Mouse (Mus musculus): ENCODE measurements at regions not wholly inside any gene's neighbourhood (a gene's known extent, or its start where the extent isn't known, plus 50 kb on each side); places are given as distances from the start of the nearest gene placed in this dataset.
A peak's percentile ranks its signal among the peaks of the same experiment; 100 is the strongest.

DNA sequence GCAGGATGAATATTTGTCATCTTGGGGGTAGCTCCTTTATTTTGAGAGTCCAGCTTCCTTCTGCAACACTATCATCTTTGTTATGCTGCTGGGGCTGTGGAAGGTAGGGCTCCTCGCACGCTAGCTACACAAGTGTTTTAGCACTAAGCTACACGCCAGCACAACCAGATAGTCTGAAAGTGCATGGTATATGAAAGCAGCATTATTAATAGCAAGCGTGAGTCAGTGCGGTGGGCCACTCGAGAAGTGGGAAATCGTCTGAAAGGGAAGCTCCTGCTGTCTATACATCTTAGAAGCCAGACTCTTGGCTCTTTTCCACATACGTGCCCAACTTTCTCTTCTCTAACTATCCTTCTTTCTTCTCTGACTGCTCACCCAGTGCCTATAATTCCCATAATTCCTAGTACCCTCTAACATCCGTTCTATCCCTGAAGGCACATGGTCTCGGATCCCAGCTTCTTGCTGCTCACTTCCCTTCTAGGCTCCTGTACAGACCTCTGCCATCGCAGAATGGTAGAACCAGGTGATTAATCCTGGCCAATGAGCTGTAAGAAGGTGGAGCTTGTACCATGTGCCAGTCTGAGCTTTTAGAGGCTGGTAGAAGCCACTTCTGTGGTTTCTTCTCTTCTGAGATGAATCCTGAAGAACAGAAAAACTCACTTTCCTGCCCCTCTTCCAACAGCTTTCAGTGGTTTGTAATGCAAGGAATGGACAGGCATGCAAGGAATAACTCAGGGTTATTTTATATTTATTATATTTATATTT is 55.5 kb downstream of the E030025P04Rik start:
- ATAC-seq (ENCODE audit: low FRiP score) = no peak
- Histone ChIP-seq H3K4me3 (replicated peaks) (no peak overlapping the region), H3K27ac (replicated peaks) (no peak overlapping the region), H3K4me2 (no peak overlapping the region), H3K27me3 (replicated peaks) (no peaks in the 10 kb centered on the region), H3K9me3 (replicated peaks) (no peaks in the 10 kb centered on the region), H3K4me1 (no peaks in the 10 kb centered on the region), H3K9ac (replicated peaks) (no peak overlapping the region), H3K36me3 (no peaks in the 10 kb centered on the region)
- WGBS = 82% methylated on average over 11 of the region's 11 CpGs

DNA sequence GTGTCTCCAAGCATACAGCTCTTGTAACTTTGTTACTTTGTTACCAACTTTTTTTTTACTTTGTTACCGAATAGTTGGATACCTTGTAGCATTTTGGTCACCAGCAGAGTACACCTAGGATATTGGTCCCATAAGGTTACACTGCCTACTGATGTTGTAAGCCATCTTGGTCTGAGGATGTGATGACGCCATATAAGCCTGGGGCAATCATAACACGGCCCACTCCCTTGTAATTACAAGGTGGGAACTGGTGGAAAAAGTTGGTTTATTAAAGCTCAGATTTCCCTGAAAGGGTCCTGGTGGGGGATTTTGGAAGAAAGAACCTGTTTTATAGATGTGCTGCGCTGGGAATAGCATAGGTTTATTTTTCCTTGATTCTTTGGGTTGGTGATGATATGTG is 62.2 kb downstream of the E030025P04Rik start:
- H3K4me1 ChIP-seq = no peaks in the 10 kb centered on the region
- 97% methylated on average over 4 of the region's 4 CpGs for WGBS

DNA sequence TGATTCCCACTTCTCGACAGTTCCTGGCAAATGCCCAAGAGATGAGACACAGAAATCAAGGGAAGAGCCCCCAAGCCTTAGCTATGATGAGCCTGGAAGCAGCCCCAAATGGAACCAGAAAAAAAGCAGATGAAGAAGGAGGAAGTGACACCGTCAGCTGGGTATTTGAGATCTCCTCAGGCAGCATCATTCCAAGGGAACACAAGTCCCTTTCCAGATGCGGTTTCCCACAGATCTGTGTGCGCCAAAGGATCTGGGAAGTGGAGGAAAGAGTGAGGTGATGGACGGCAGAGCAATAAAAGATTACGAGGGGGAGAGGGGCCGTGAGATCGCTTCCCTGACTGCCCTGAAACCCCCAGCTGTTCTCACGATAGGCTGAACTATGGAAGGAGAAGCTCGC is 62.7 kb downstream of the E030025P04Rik start:
- Histone ChIP-seq H3K4me3 (replicated peaks) (no peak overlapping the region), H3K9me3 (replicated peaks) (no peaks in the 10 kb centered on the region), H3K9ac (replicated peaks) (no peak overlapping the region), H3K4me1 (no peaks in the 10 kb centered on the region), H3K27me3 (replicated peaks) (no peaks in the 10 kb centered on the region), H3K27ac (replicated peaks) (no peak overlapping the region), H3K36me3 (no peaks in the 10 kb centered on the region), H3K4me2 (no peak overlapping the region)
- no peak for ATAC-seq (ENCODE audit: low FRiP score)
- 58% methylated on average over 10 of the region's 10 CpGs for WGBS

More for the DNA sequence above, 62.2 kb downstream of the E030025P04Rik start:
- H3K9ac ChIP-seq (replicated peaks) = no peak overlapping the region
- no peak overlapping the region for H3K4me2 ChIP-seq
- H3K27ac ChIP-seq (replicated peaks) = no peak overlapping the region
- no peaks in the 10 kb centered on the region for H3K27me3 ChIP-seq (replicated peaks)
- no peaks in the 10 kb centered on the region for H3K36me3 ChIP-seq
- H3K9me3 ChIP-seq (replicated peaks) = no peaks in the 10 kb centered on the region
- no peak overlapping the region for H3K4me3 ChIP-seq (replicated peaks)
- no peak for ATAC-seq (ENCODE audit: low FRiP score)

DNA sequence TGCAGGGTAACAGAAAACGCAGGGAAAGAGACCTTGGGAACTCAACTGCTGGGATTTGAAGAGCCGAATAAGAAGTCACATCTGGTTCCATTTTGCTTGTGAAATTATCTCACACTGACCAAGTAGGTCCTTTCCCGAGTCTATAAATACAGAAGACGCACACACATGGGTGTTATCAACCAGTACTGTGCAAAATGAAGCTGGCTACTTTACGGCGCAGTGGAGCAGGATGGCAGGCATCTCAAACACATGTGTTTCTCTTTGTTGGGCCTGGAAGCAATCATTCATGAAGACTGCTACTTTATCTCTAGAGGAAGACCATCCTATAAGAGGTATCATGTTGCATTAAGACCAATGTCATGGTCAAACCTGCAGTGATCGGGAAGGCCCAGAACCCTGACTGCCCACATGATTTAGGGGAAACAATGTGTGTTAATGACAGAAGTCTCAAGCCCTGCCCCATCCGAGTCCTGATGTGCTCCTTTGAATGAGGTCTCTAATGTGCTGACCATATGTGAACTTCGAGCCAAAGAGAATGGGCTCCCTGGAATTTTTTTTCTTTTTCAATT is 63.2 kb downstream of the E030025P04Rik start:
- Histone ChIP-seq H3K27me3 (replicated peaks) (no peaks in the 10 kb centered on the region), H3K4me2 (no peak overlapping the region), H3K36me3 (no peaks in the 10 kb centered on the region), H3K27ac (replicated peaks) (no peak overlapping the region), H3K4me1 (no peaks in the 10 kb centered on the region), H3K9me3 (replicated peaks) (no peaks in the 10 kb centered on the region), H3K4me3 (replicated peaks) (no peak overlapping the region), H3K9ac (replicated peaks) (no peak overlapping the region)
- no peak for ATAC-seq (ENCODE audit: low FRiP score)
- WGBS = 89% methylated on average over 9 of the region's 9 CpGs

DNA sequence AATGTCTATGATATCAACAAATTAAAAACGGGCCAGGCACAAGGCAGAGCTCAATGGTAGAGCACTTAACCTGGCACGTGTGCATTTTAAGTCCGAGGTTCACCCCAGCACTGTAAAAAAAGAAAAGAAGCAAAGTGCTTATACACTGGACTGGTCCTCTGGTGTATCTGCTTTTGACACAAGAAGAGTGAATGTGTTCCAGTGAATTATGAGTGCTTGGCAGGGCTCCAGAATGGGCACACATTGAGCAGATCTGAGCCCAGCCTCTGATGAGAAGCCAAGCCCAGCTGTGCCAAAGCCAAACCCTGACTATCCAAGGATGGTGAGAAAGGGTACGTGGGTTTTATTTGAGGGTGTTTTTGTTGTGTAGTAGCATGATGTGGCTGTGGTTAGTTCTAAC is 64.7 kb downstream of the E030025P04Rik start:
- H3K9me3 ChIP-seq (replicated peaks) = no peaks in the 10 kb centered on the region
- no peaks in the 10 kb centered on the region for H3K36me3 ChIP-seq
- WGBS = 60% methylated on average over 4 of the region's 4 CpGs
- H3K4me3 ChIP-seq (replicated peaks) = no peak overlapping the region
- no peaks in the 10 kb centered on the region for H3K4me1 ChIP-seq
- H3K9ac ChIP-seq (replicated peaks) = no peak overlapping the region
- no peaks in the 10 kb centered on the region for H3K27me3 ChIP-seq (replicated peaks)
- H3K4me2 ChIP-seq = no peak overlapping the region
- no peak overlapping the region for H3K27ac ChIP-seq (replicated peaks)
- no peak for ATAC-seq (ENCODE audit: low FRiP score)

DNA sequence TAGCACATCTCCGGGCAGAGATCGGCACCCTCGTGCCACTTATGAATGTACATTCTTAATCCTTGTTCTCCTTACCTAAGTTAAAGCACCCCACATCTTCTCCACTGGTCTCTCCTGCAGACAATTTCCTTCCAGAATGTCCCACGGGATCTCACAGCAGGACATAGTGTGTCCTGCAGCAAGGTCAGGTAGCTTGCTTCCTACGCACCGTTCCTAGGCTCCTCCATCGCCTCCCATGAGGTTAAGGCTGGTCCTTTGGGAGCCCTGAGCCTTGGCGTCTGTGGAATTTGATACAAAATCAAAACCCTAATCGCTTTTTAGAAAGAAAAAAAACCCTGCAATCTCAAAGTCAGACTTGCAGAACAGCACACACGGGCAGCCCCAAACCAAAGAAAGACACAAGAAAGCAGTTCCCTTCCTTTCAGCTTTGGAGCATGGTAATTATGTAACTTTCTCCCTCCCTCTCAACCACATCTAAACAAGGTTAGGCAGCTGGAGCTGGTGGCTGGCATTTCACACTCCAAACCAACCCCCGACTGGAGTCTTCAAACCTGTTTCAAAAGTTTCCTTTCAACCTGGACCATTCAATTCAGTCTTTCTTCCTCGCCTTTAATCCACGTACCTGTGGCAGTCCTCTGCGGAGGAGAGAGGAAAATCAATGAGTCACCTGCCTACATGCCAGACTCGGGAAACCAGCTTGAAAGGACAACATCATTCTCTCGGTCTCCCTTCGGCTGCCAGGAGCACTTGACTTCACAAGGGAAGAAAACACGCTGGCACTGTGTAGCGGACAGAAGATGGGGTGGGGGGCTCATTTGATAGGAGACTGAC is 67.4 kb downstream of the E030025P04Rik start:
- no peak overlapping the region for H3K27ac ChIP-seq (replicated peaks)
- no peaks in the 10 kb centered on the region for H3K4me1 ChIP-seq
- H3K4me3 ChIP-seq (replicated peaks) = no peak overlapping the region
- ATAC-seq (ENCODE audit: low FRiP score) = no peak
- no peak overlapping the region for H3K4me2 ChIP-seq
- WGBS = 80% methylated on average over 19 of the region's 19 CpGs
- H3K27me3 ChIP-seq (replicated peaks) = no peaks in the 10 kb centered on the region
- no peak overlapping the region for H3K9ac ChIP-seq (replicated peaks)
- no peaks in the 10 kb centered on the region for H3K9me3 ChIP-seq (replicated peaks)
- H3K36me3 ChIP-seq = no peaks in the 10 kb centered on the region

DNA sequence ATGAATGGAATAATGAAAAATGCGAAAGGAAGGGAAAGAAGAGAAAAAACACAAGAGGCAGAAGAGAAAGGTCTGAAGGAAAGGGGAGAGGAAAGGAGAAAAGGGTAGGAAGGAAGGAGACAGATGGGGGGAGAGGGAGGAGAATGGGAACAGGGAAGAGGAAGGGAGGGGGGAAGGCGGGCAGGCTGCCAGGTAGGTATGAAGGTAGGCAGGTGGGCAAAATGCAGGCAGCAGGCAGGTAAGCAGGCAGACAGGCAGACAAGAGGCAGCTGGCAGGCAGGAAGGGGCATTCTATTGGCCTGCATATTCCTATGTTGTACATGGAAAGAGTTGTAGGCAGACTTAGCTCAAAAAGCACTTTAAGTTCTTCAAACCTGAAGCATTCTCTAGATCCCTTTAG is 72.8 kb downstream of the E030025P04Rik start:
- WGBS = 52% methylated on average over 2 of the region's 2 CpGs
- Histone ChIP-seq H3K4me1 (peaks cover 29% of the 10 kb centered on the region), H3K27ac (replicated peaks) (no peak overlapping the region), H3K36me3 (no peaks in the 10 kb centered on the region), H3K27me3 (replicated peaks) (no peaks in the 10 kb centered on the region), H3K4me2 (no peak overlapping the region), H3K4me3 (replicated peaks) (no peak overlapping the region), H3K9ac (replicated peaks) (no peak overlapping the region), H3K9me3 (replicated peaks) (no peaks in the 10 kb centered on the region)
- no peak for ATAC-seq (ENCODE audit: low FRiP score)

DNA sequence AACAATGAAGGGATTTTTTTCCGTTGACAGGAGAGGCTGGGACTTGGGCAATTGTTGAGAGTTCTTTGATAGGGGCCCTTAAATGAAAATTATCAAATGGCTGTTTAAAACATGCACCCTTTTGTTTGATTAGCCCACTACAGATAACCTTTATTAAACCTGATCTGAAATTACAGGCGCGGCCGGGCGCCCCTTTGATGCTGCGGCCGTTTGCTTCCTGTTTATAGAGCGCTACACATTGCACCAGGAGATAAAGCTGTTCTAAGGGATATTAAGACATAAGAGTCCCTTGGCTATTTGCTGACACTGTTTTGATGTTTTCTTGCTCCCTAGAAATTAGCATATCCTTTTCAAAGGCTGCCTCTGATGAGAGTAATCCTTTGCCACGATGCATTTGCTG is 73.8 kb downstream of the E030025P04Rik start:
- no peak overlapping the region for H3K4me2 ChIP-seq
- H3K4me1 ChIP-seq = peaks cover 29% of the 10 kb centered on the region
- H3K27me3 ChIP-seq (replicated peaks) = no peaks in the 10 kb centered on the region
- WGBS = 32% methylated on average over 9 of the region's 9 CpGs
- H3K36me3 ChIP-seq = no peaks in the 10 kb centered on the region
- no peaks in the 10 kb centered on the region for H3K9me3 ChIP-seq (replicated peaks)
- H3K27ac ChIP-seq (replicated peaks) = no peak overlapping the region
- no peak overlapping the region for H3K9ac ChIP-seq (replicated peaks)
- no peak overlapping the region for H3K4me3 ChIP-seq (replicated peaks)
- no peak for ATAC-seq (ENCODE audit: low FRiP score)

DNA sequence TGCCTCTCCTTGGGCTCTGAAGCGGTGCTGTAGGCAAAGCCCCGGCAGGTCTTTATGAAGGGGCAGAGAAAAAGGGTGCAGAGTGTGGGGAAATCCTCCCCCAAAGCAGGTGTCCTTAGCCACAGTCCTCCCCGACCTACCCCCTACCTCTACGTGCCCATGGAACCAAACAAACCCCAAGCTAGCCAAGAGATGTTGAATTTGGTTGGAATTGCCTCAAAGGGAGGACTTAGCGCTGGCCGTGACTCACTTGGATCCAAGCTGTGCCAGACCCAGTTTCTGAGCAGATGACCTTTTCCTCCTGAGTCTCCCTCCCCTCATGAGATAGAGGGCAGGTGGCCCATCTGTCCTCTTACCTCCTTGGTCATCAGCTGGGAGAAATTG is 74.9 kb downstream of the E030025P04Rik start:
- Histone ChIP-seq H3K4me3 (replicated peaks) (no peak overlapping the region), H3K4me2 (peak overlapping the region; percentile 13; the same call in 1 of the 2 replicates), H3K27me3 (replicated peaks) (no peaks in the 10 kb centered on the region), H3K27ac (replicated peaks) (peak overlapping the region; percentile 66; the same call in 1 of the 2 replicates), H3K4me1 (peaks cover 29% of the 10 kb centered on the region), H3K36me3 (no peaks in the 10 kb centered on the region), H3K9me3 (replicated peaks) (no peaks in the 10 kb centered on the region), H3K9ac (replicated peaks) (no peak overlapping the region)
- 16% methylated on average over 6 of the region's 6 CpGs for WGBS
- ATAC-seq (ENCODE audit: low FRiP score) = peak; percentile 57; the same call in 1 of the 2 replicates

DNA sequence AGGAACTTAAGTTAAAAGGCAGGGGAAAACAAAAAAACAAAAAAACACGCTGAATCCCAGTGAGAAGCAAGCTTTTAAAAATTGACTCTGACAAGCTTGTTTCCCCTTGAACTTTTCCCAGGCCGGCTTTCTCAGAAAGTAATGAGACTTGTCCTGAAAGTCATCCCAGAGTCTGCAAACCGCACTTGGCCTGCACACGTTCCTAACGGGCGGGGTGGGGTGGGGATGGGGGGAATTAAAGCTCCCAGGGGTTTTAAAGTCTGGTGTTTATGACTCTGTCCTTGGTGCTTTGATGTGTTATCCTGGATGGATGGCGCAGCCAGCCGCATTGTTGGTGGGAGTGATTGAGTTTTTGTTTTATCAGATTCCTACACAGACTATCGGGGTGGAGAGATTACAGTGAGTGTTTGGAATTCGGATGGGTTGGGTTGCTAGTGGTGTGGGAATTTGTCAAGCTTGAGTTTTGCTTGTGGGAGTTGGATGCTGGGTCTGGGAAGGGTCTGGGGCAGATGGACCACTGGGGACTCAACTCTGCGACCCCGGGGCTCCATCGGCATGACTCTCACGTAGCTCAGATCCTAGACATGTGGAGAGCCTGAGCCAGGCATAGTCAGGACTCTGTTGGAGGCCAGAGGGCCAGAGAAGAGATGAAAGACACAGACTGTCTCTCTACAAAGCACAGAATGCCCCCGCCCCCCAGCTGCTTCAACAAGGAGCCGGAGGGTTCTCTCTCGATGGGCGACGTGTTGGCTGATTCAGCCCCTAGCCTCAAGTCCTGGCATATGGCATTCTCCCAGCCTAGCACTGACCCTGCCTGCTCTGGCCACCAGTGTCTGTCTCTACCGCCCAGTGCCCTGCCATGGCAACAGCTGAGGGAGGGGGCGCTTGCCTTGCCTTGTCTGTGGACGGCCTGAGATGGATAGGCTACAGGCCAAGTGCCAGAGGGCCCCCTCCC is 75.5 kb downstream of the E030025P04Rik start:
- Histone ChIP-seq H3K36me3 (no peaks in the 10 kb centered on the region), H3K27me3 (replicated peaks) (no peaks in the 10 kb centered on the region), H3K9ac (replicated peaks) (no peak overlapping the region), H3K4me2 (peak overlapping the region; percentile 13; the same call in 1 of the 2 replicates), H3K4me1 (peaks cover 29% of the 10 kb centered on the region), H3K9me3 (replicated peaks) (no peaks in the 10 kb centered on the region), H3K4me3 (replicated peaks) (no peak overlapping the region), H3K27ac (replicated peaks) (peak overlapping the region; percentile 66)
- peak; percentile 89 for ATAC-seq (ENCODE audit: low FRiP score)
- 7% methylated on average over 22 of the region's 22 CpGs for WGBS

DNA sequence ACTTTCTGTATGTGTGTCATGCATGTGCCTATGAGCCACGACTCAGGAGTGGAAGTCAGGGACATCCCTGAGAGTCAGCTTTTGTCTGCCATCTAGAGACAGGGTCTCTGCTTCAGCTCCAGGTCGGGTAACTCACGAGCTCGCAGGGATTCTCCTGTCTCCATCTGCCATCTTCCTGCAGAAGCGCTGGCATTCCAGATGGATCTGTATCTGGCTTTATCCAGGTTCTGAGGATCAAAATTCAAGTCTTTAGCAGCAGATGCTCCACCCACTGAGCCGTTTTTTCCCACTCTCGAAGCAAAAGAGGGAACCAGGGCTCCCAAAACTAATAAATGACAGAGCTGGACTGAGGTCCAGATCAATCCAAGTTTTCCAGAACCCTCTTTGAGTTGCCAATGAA is 76.4 kb downstream of the E030025P04Rik start:
- Histone ChIP-seq H3K9ac (replicated peaks) (no peak overlapping the region), H3K36me3 (no peaks in the 10 kb centered on the region), H3K27ac (replicated peaks) (peak overlapping the region; percentile 66; the same call in 1 of the 2 replicates), H3K4me2 (no peak overlapping the region), H3K9me3 (replicated peaks) (no peaks in the 10 kb centered on the region), H3K27me3 (replicated peaks) (no peaks in the 10 kb centered on the region), H3K4me3 (replicated peaks) (no peak overlapping the region), H3K4me1 (peaks cover 29% of the 10 kb centered on the region)
- WGBS = 54% methylated on average over 7 of the region's 7 CpGs
- no peak for ATAC-seq (ENCODE audit: low FRiP score)

All from neural tube, embryonic 15.5 days (tissue).